Mouse (Mus musculus) spleen, adult 2 months (tissue): ENCODE data around the gene Olfr157. TPM values are rescaled to one million over a fixed set of nuclear protein-coding genes. Genes with fewer than 3 reads are reported as not detected.
"Not testable (repeated sequence)": the region's sequence is repeated elsewhere in the genome, so short reads cannot be mapped to it uniquely, and the experiment has no call there.

Experiments used
- DNase-seq, 2 experiments: peaks; one replicate each; pipeline versions ENCODE4 v3.0.0 to v3.0.0-alpha.2; 2012 to 2021; ENCODE audit warnings: low spot score in 2 of 2, low read depth in 1 of 2
- H3K27ac ChIP-seq: fragments of 200-500 bp; 2 replicates; pipeline ENCODE4 v1.5.1; 2012; ENCODE audit warnings: low read length, inconsistent platforms; ENCODE audit not compliant: insufficient read depth
- H3K27me3 ChIP-seq: fragments of 200-500 bp; 2 replicates; pipeline ENCODE4 v1.6.1; 2012; ENCODE audit warnings: mild to moderate bottlenecking, moderate library complexity, low read length, inconsistent platforms; ENCODE audit not compliant: control insufficient read depth, insufficient read depth
- H3K36me3 ChIP-seq: fragments of 200-500 bp; 2 replicates; pipeline ENCODE4 v1.6.1; 2012; ENCODE audit warnings: mild to moderate bottlenecking, low read length, inconsistent platforms; ENCODE audit not compliant: control insufficient read depth, insufficient read depth
- H3K4me1 ChIP-seq: fragments of 200-500 bp; 2 replicates; pipeline ENCODE4 v1.6.1; 2011; ENCODE audit warnings: inconsistent platforms; ENCODE audit not compliant: control insufficient read depth, insufficient read depth, insufficient read length
- H3K4me3 ChIP-seq: fragments of 200-500 bp; 2 replicates; pipeline ENCODE4 v1.5.1; 2011; ENCODE audit warnings: mild to moderate bottlenecking, inconsistent platforms; ENCODE audit not compliant: insufficient read depth, insufficient read length; ENCODE audit errors: extremely low read depth
- CTCF ChIP-seq: fragments of 200-500 bp; IDR thresholded peaks from 2 replicates; pipeline ENCODE4 v1.5.1; 2011; ENCODE audit warnings: mild to moderate bottlenecking, inconsistent platforms; ENCODE audit not compliant: insufficient read depth, insufficient read length, insufficient replicate concordance; ENCODE audit errors: extremely low read depth
- POLR2A ChIP-seq: fragments of 200-500 bp; IDR thresholded peaks from 2 replicates; pipeline ENCODE4 v1.6.1; 2011; ENCODE audit warnings: low read depth, low read length, inconsistent platforms
- WGBS: fragments of 180-500 bp; shearing (Covaris S2); methylation state at CpG from one replicate; pipeline ENCODE4 v1.1.7; 2018; 5-methylcytosine and 5-hydroxymethylcytosine counted together
- polyA plus RNA-seq: library from polyadenylated mRNA; depleted of rRNA; stranded (reverse); fragments of >200 nt; gene quantifications from 2 replicates; pipeline ENCODE4 v1.2.3, GENCODE M21; 2012; rRNA removed

Olfr157 gene
- polyA plus RNA-seq, 1 experiment: not detected

DNA sequence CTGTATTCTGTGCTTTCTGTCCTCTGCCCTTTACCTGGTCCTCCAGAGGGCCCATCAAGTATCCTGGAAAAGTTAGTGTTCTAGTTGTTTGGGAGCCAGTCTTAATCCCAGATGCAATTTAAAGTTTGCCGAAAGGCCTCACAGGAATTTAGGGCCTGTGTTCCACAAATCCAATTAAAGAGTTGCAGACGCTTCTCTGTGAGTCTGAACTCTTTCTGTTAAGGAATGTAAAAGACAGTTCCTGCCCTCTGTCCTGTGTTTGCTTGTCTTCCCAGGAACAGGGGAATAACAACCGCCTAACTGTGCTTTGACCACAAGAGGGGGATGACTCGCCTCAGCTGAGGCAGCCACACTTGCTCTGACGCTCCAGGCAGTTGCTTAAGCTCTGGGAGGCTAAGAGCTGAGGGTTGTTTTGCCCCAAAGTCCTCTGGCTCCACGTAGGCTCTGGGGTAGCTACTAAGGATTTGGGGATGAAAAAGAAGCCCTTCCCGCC lies 16.1 kb downstream of the Olfr157 start, which contains the start of gene Olfr156:
Olfr156 (minus strand) TSS at position 51 of the 493 bp plus-strand sequence.
- Histone ChIP-seq H3K27ac (no peak within 1 kb of the TSS), H3K4me1 (no peaks in the 10 kb centered on the region), H3K36me3 (no peaks in the 10 kb centered on the region), H3K27me3 (no peaks in the 10 kb centered on the region), H3K4me3 (no peak within 1 kb of the TSS)
- 51% methylated on average over 7 of the region's 7 CpGs for WGBS
- TF ChIP-seq CTCF: no peak
- TF ChIP-seq POLR2A: no peak
- DNase-seq: no peak

- TF ChIP-seq POLR2A (no peak), CTCF (no peak)
These were observed 17.0 kb downstream of the Olfr157 start for GRCm38 (mm10) chr4:43822896-43823550.

DNA sequence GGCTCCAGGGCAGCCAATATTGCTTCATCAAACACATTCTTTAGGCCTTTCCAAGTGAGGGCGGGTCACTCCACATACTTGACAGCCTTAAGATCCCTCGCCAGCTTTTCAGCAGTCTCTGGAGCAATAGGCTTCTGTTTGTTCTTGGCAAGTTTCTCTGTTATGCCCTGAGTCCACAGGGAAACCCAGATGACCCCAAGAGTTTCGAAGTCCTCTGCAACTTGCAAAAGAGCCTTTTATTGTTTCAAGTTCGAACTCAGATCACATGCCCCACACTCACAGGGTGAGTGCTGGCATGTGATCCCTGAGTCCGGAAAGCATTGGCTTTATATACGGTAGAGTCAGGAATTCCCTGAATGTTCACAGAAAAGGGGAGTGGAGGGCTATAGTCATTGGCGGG lies 41.1 kb downstream of the Olfr157 start:
- TF ChIP-seq CTCF (no peak), POLR2A (no peak)
- no peaks in the 10 kb centered on the region for H3K4me1 ChIP-seq
- no peak overlapping the region for H3K27ac ChIP-seq
- 79% methylated on average over 7 of the region's 7 CpGs for WGBS
- no peak for DNase-seq
- H3K4me3 ChIP-seq: no peak overlapping the region
- H3K27me3 ChIP-seq: no peaks in the 10 kb centered on the region
- no peaks in the 10 kb centered on the region for H3K36me3 ChIP-seq

More at GRCm38 (mm10) chr4:43822896-43823550, 17.0 kb downstream of the Olfr157 start:
- H3K4me3 ChIP-seq: no peak overlapping the region
- H3K27ac ChIP-seq: no peak overlapping the region
- WGBS: 59% methylated on average over 13 of the region's 13 CpGs
- H3K36me3 ChIP-seq: no peaks in the 10 kb centered on the region
- no peaks in the 10 kb centered on the region for H3K27me3 ChIP-seq
- DNase-seq: peak in 1 of 2 experiments; percentile 7
- no peaks in the 10 kb centered on the region for H3K4me1 ChIP-seq

GRCm38 (mm10) chr4:43795844-43796243 lies 44.2 kb downstream of the Olfr157 start:
- H3K4me1 ChIP-seq, DNase-seq, H3K27me3 ChIP-seq, H3K4me3 ChIP-seq, H3K36me3 ChIP-seq, H3K27ac ChIP-seq: not testable (repeated sequence)
- WGBS: 89% methylated on average over 5 of the region's 5 CpGs

DNA sequence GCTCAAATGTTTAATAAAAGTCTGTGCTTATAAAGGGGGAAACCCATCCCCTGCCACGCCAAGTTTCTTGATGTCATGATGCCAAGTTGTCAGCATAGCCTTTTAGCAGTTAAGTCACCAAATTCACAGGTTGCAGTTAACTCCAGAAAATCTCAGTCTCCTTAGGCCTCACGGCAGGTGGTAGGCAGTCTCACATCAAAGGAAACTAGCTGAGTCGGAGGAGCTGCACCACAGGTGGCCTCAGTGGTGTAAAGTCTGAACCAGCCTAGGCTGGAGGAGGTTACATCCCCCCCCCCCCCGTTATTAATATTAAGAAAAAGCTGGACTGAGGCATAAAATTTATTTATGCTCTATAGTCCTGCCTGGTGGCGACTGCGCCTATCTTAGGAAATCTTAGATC lies 44.7 kb downstream of the Olfr157 start:
- Histone ChIP-seq H3K27ac (no peak overlapping the region), H3K36me3 (no peaks in the 10 kb centered on the region)
- WGBS: 73% methylated on average over 6 of the region's 6 CpGs

More for the DNA sequence above, 44.7 kb downstream of the Olfr157 start:
- Histone ChIP-seq H3K4me3 (no peak overlapping the region), H3K4me1 (no peaks in the 10 kb centered on the region), H3K27me3 (no peaks in the 10 kb centered on the region)
- DNase-seq: no peak
- no peak for TF ChIP-seq POLR2A
- no peak for TF ChIP-seq CTCF

Other genes with a start within 250 kb of the Olfr157 start
- 10.2 and 13.6 TPM in 2 replicates for gene Npr2, start 208.3 kb downstream of the Olfr157 start, polyA plus RNA-seq
- gene Spag8, start 186.6 kb downstream of the Olfr157 start, polyA plus RNA-seq: 0.55 and 0.57 TPM in 2 replicates
- gene Hint2, start 183.7 kb downstream of the Olfr157 start, polyA plus RNA-seq: 23.2 and 26.6 TPM in 2 replicates
- gene Tmem8b, start 171.2 kb downstream of the Olfr157 start, polyA plus RNA-seq: 3.8 and 4.5 TPM in 2 replicates
- not detected in 2 replicates for gene Fam221b, start 171.1 kb downstream of the Olfr157 start, polyA plus RNA-seq
- gene Olfr70, start 139.4 kb downstream of the Olfr157 start, polyA plus RNA-seq: not detected in 2 replicates
- not detected in 2 replicates for gene Olfr71, start 129.9 kb downstream of the Olfr157 start, polyA plus RNA-seq
- 0.69 and 0.79 TPM in 2 replicates for gene Hrct1, start 113.0 kb downstream of the Olfr157 start, polyA plus RNA-seq
- 0.12 and 0.15 TPM in 2 replicates for gene Spaar, start 110.2 kb downstream of the Olfr157 start, polyA plus RNA-seq
- not detected in 2 replicates for gene Olfr159, start 69.2 kb downstream of the Olfr157 start, polyA plus RNA-seq
- not detected in 2 replicates for gene Olfr156, start 16.3 kb downstream of the Olfr157 start, polyA plus RNA-seq
- gene Olfr155, start 11.4 kb upstream of the Olfr157 start, polyA plus RNA-seq: not detected in 2 replicates
- 5.2 and 7.2 TPM in 2 replicates for gene Reck, start 35.3 kb upstream of the Olfr157 start, polyA plus RNA-seq
- gene Glipr2, start 117.2 kb upstream of the Olfr157 start, polyA plus RNA-seq: 13.7 and 19.8 TPM in 2 replicates
- gene Ccin, start 143.3 kb upstream of the Olfr157 start, polyA plus RNA-seq: 0.04 and 0.12 TPM in 2 replicates
- 183 and 235 TPM in 2 replicates for gene Clta, start 164.3 kb upstream of the Olfr157 start, polyA plus RNA-seq
- gene Gne, start 244.0 kb upstream of the Olfr157 start, polyA plus RNA-seq: 21.8 and 25.1 TPM in 2 replicates